Mouse (Mus musculus): ENCODE data around the gene Tmem18. TPM values are rescaled to one million over a fixed set of nuclear protein-coding genes. Genes with fewer than 3 reads are reported as not detected.

The Tmem18 gene
- 10 to 100 TPM; 15.7 to 24.8 TPM for polyA plus RNA-seq (2017; shearing (Covaris generic))

GRCm38 (mm10) chr12:30584356-30584740 lies at the start of gene Tmem18:
TSS of gene Tmem18 (plus strand) at chr12:30584426.
- ATAC-seq = peak; percentile 82

GRCm38 (mm10) chr12:30557349-30557748 lies 26.9 kb upstream of the Tmem18 start:
- no peak for ATAC-seq

DNA sequence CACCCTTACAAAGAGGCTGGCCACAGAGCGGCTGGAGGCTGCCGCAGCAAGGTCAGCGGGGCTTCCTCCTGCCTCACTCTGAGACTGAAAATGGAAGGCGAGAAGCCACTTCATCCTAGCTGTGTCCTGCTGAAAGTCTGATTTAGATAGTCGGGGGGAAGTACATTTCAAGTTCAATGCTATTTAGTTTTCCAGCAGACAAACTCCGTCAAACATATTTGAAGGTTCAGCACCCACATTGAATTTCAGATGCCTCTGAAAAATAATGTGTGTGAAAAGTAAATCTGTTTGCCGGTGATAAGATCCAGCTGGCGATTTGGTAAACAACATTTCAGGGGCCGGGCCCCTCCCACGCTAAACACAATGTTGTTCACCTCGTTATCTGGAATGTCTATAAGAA lies 22.8 kb upstream of the Tmem18 start:
- no peak for ATAC-seq

DNA sequence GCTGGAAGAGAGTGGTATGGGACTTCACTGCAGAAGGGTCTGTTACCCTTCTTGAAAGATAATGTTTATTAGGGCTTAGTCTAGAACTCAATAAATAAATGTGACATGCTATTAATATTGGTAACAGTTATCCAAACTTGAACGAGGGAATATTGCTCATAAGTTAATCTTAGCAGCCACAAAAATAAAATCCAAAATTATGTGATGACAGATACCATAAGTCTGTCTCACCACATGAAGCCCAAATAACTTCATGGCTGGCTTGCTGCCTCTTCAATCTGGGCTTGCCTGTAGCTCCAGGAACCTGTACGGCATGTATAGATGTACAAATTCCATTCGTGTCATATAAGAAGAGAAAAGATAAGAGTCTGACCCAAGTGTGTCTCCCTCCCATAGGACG lies 12.2 kb upstream of the Tmem18 start:
- ATAC-seq = no peak

DNA sequence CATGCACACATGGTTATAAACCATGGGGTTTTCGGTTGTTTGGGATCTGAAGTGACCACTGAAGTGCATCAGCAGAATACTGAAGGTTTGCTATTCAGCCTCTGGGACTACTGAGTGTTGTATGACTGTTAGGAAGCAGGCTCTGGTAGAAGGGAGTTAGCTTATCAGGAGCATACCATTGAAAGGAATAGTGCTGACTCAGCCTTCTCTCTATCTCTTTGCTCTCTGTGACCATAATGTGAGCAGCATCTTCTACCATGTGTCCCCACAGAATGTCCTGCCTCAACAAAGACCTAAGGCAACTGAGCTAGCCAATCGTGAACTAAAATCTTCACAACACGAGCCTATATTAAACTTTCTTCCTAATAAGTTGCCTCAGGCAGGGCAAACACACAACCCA lies 8.3 kb upstream of the Tmem18 start:
- no peak for ATAC-seq

DNA sequence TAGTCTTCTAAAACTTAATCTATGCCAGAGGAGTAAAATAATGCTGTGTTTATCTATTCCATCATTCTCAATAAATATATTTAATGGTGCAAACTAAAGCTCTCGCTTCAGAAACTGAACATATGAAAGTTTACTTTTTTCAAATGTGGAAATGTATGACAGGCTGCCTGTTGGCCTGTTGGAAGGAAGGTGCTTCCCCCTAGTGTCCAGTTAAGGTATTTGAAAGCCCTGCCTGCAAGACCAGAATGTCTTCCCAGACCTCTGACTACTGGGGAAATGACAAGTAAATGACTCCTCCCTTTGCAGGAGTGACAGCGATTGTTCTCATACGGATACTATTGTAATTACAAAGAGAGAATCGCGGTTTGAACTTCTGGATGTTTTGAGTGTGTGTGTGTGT lies 6.2 kb upstream of the Tmem18 start:
- peak; percentile 85 for ATAC-seq

DNA sequence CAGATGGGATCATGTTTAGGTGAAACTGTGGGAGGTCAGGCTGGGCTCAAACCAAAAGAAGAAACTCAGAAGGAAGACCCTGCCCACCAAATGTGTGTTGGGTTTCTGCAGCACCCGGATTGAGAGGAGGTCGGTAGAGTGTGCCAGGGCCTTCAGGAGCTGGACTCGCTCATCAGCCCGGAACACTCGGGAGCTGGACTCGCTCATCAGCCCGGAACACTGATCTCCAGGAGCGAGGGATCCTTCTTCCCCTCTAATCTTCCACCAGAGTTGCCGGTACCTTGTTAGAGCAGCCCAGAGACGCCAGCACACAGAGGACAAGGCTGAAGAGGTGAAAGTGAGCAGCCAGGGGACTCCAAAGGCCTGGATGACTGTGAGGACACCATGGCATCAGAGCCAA lies 2.9 kb upstream of the Tmem18 start:
- ATAC-seq = no peak

DNA sequence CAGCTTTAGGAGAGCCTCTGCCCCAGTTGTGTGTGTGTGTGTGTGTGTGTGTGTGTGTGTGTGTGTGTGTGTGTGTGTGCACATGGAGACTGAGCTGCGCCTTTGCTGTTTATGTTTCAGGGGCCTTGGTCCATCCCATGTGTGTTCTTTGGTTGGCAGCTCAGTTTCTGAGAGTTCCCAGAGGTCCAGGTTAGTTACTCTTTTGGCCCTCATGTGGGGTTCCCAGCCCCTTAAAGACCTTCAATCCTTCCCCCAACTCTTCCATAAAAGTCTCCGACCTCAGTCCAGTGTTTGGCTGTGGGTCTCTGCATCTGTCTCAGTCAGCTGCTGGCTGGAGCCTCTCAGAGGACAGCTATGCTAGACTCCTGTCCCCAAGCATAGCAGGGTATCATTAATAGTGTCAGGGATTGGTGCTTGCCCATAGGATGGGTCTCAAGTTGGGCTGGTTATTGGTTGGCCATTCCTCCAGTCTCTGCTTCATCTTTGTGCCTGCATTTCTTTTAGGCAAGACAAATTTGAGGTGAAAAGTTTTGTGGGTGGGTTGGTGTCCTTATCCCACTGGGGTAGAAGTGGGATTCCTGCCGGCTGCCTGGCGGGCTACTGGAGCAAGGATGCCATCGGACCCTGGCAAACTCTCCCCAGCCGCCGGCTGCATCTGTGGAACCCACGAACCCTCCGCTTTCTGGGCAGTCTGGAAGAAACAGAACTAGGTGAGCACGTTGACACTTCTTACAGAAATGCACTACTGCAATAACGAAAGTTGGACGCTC lies 455 bp upstream of the Tmem18 start:
- no peak for ATAC-seq

DNA sequence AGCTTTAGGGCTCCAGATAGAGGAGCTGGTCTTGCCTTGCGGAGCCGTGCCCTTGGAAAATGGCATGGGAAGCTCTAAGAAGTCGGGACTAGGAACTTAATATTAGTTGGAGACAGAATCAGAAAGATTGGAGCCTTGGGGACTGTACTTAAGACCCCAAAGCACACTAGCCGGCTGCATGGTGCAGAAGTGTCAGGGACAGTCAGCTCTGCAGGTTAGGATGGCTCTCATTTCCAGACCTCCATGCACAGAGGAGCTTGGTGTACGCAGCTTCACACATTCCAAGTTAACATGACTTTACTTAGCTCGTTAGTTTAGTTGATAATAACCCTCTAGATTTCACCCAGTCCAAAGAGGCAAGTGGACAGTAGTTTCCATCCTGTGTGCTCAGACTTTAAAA lies 637 bp downstream of the Tmem18 start:
- ATAC-seq = peak; percentile 4

DNA sequence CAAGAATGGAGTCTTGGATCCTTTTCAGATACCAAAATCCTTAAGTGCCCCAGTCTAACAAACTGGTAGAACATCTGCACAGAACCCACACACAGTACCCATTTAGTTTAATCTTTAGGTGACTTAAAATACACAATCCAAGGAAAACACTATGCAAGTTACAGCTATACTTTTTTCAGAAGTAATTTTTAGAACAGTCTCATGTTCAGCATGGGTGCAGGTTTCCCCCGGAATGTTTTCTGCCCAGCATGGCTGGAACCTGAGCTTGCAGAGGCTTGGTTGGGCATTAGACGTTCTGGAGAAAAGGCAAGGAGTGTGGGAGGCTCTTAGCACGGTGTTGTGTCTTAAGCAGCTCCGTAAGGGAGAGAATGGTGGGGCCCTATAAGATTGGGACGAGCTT lies 7.6 kb downstream of the Tmem18 start:
- no peak for ATAC-seq

DNA sequence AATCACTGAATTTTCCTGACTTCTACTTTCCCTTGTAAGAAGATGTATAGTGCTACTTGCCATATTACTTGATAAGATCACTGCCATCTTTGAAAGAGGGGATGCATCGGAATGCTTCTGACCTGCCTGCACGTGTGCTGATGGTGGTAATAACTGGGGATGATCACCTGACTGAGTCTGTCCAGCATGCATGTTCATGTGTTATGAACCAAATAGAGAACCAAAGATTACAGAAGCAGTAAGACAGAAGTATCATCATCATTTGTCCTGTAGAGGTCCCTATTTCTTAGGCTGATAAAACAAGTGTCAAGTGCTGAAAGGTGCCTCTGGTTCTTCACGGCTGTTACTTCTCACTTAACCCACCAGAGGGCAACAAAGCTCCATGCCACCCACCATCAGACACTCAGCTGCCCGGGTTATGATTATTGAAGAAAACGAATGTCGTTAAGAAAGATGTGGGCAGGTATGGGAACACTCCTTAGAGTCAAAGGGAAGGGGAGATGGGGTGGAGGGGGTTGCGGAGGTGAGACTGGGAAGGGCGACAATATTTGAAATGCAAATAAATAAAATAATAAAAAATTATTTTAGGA lies 12.7 kb downstream of the Tmem18 start:
- peak; percentile 79 for ATAC-seq

DNA sequence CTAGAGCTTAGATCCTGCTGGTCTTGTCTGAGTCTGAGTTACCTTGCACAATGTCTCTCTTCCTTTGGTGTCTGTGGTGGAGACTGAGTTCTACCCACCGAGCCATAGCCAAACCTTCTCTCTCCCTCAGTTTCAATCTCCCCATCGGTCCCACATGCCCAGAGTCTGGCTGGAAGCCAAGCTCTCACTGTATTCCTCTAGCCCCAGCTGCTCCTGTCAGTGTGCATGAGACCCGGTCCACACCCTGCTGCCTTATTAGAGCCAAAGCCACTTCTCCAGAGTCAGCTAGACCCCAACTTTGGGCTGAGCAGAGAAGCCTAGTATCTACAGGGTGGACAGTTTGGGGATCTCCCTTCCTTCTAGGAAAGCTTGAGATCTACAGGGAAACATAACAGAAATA lies 14.7 kb downstream of the Tmem18 start:
- ATAC-seq = no peak

GRCm38 (mm10) chr12:30599474-30599873 lies 15.2 kb downstream of the Tmem18 start:
- ATAC-seq = peak; percentile 74

GRCm38 (mm10) chr12:30599997-30600396 lies 15.8 kb downstream of the Tmem18 start:
- peak; percentile 9 for ATAC-seq

- no peak for ATAC-seq
These were observed 19.8 kb downstream of the Tmem18 start for GRCm38 (mm10) chr12:30604012-30604411.

- ATAC-seq = no peak
These were observed 20.6 kb downstream of the Tmem18 start for GRCm38 (mm10) chr12:30604876-30605275.

DNA sequence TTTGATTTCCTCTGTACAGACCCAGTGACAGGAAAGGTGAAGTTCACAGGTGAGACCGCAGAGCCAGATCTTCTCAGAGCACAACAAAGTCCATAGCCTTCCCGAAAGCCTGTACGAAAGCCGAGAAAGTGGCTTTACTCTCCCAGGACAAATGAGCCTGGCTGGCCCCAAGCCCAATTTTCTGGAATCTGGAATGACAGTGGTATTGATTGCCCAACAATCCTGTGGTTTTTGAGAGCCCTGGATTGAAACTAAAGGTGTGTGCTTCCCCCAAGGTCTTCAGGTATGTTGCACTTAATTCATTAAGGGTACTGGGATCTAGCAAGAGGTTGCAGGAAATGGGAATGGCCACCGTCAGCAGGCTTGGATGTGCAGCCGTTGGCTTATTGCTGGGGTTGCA lies 21.7 kb downstream of the Tmem18 start:
- ATAC-seq = no peak

GRCm38 (mm10) chr12:30606743-30607142 lies 22.5 kb downstream of the Tmem18 start:
- no peak for ATAC-seq

DNA sequence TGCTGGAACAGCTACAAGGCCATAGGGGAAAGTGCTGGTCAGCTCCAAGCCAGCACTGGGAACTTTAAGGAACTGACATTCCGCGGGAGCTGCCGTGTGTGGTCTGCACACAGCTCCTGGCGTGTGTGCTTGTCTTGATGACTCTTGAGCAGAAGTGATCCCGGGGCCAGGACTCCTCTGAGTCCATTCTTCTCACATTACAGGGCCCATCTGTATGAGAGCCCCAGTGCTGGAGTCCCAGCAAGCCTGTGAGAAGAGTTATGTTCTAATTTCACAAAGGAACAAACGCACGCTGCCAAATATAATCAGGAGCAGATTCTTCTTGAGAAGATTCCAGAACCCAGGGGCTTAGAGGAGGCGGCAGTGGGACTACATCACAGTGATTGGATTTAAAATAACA lies 34.2 kb downstream of the Tmem18 start:
- ATAC-seq = no peak

DNA sequence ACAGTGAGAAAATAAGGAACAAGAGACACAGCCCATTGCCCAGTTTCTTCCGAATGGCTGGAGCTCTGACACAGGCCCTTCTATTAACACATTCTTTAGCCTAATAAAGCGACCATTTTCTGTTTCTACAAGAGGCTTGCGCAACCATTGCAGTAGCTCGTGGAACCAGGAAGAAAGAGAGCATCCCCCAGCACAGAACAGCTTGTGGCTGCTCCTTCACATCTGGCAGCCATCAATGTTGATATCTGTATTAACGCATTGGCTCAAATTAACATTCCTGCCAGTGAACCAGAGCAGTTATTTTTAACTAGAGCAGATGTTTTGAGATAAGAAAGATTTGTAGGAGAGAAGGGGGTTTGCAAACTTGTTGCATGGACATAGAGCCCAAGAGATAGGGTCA lies 44.2 kb downstream of the Tmem18 start:
- no peak for ATAC-seq

DNA sequence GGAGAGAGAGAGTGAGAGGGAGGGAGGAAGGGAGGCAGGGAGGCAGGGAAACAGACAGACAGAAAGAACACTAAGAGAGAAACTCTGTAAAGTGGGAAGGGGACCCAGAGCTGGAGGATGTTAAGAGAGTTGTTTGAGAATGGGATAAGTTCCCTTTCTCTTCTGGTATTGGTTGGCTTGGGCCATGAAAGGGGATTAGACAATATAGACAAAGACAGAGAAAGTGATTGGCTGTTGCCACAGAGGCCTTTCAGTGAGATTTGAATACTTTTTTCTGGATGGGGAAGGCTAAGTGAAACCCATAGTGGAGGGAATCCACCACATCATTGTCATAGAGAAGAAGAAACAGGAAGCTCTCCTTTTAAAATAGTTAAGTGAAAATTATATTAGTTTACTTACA lies 50.3 kb downstream of the Tmem18 start:
- ATAC-seq = no peak
